In the genomic region with DNA sequence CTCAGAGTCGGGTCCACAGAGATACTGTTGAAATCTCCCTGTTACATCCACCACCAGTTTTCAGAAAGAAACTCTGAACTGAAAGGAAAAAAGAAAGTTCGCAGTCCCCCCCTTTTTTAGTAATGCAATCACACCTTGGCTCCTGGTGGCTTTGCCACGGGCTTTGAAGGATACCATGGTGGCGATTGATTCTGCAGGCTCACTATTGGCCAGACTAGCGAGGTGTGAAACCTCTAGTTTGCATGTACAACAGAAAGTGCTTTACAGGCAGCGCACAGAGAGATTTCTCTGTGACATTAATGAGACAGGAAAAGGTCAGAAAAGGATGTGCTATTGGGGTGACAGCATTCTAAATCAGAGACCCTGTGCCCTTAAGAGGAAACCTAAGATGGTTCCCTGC, we compare ENCODE assay signal across 22 mouse cellular contexts. TPM values are rescaled to one million over a fixed set of nuclear protein-coding genes. Genes with fewer than 3 reads are reported as not detected.
DNase-seq lines count a peak whose midpoint lies in the region; ATAC-seq lines count a peak whose summit lies in the region.
"Had no signal": no experiment of that assay in that cellular context is flagged by ENCODE, and none has a peak within 500 bp of the region (broad histone marks: within the 10 kb centered on the region; RNA-seq: fewer than 3 reads in every experiment).

No protein-coding gene starts in this region.

- peak; percentile 62 for ATAC-seq in megakaryocyte, adult 5-6 weeks (ENCODE audit: poor library complexity, severe bottlenecking)
- ATAC-seq: activated CD4-positive, CD25-positive, alpha-beta regulatory T cell, adult 4 months; forebrain, embryonic 14.5 days; forebrain, embryonic 16.5 days; Patski had no signal

- DNase-seq in CD4-positive helper T cell, adult 2 months (ENCODE audit: low read depth, low spot score) = peak; percentile 52
- DNase-seq in induced T-regulatory cell, adult 2 months (ENCODE audit: low read depth) = peak; percentile 42
- DNase-seq in natural killer cell, adult 2 months (ENCODE audit: low spot score in 2 of 2) = peak; percentile 61 to 79
- no peak for DNase-seq in heart, adult 9 months (ENCODE audit: low spot score in 2 of 2)
- DNase-seq in adrenal gland, postnatal 10 days = no peak
- DNase-seq in lung, postnatal 4 days = no peak
- DNase-seq: adrenal gland, adult 8-10 months; adrenal gland, postnatal 25 days; B cell, adult 2 months; cerebellum, adult 11-12 months; cerebellum, adult 2 months; cerebellum, adult 9-10 months; cerebellum, postnatal 10 days; cerebellum, postnatal 25 days had no signal

RNA-seq across cellular contexts. Expression of gene Ifng, which starts 5.3 kb away (rescaled TPM):
- 0.94 and 1.9 TPM in 2 replicates for total RNA-seq in megakaryocyte, adult 5-6 weeks (2015)
- 1.6 and 2.6 TPM in 2 replicates for total RNA-seq in megakaryocyte, adult 5-6 weeks (2017)
- not detected for total RNA-seq in adrenal gland, postnatal 10 days (2021)
- total RNA-seq: adrenal gland, adult 18-20 months; adrenal gland, postnatal 25 days; adrenal gland, postnatal 4 days; G1E had no signal

Comparison
In these comparisons a context has a peak if more than half of its experiments do, and no peak if none do; other contexts are left out.
1. DNase-seq: peak in CD4-positive helper T cell, adult 2 months (single experiment), induced T-regulatory cell, adult 2 months (single experiment) and natural killer cell, adult 2 months (2 of 2); none in heart, adult 9 months (0 of 2), adrenal gland, postnatal 10 days (single experiment) and lung, postnatal 4 days (0 of 2).